Mouse (Mus musculus): ENCODE data around the gene Ilkap.

- TF ChIP-seq CTCF (IDR thresholded peaks at IDR 0.05; ENCODE audit: borderline replicate concordance, insufficient read depth, low read length) (no peak), POLR2A (IDR thresholded peaks at IDR 0.05; ENCODE audit: low read depth, low read length) (no peak)
These were observed 6.4 kb upstream of the Ilkap start for GRCm38 (mm10) chr1:91404976-91405375.

Measured in embryonic fibroblast, embryonic 13.5 days (primary cell).